Mouse (Mus musculus): ENCODE measurements around the gene Olfr215.
"Not testable (repeated sequence)": the region's sequence is repeated elsewhere in the genome, so short reads cannot be mapped to it uniquely, and the experiment has no call there.

Olfr215 gene

DNA sequence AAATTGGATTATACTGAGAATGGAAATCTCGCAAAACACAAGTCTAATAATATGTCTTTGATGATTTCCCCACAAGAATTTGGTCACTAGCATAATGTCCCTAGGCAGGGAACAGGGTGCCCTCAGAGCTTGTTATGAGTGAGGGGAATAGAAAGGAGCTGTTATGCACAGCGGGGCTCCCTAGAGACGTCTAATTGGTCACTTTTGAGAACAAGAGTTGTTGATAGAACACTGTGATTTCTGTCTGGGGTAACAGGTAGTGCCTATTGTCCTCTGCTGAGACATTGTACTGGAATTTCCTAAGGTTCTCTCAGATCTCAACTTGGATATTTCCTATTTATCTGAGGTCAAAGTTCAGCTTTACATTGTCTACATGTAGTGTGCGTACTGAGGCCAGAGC is at the start of gene Olfr215:
TSS of gene Olfr215 (minus strand) at position 101 of the 400 bp plus-strand sequence.
- DNase-seq (ENCODE audit: low read depth, low spot score), result no peak

DNA sequence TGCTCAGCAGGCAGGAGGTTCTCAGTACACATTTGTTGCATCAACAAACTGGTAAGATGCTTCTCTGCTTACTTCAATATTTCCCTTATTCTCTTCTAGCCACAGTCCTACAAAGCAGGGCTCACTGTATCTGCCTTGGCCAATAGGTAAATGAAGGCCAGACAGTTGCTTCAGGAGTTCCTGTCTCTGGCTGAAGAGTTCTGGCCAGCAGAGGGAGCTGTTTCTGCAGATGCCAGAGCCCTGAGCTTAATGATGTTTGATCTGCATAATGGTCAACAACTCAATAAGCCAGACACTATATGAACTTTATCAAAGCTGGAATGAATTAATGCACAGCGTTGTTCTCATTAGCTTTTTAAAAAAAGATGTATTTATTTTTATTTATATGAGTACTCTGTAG is 48.1 kb upstream of the Olfr215 start:
- DNase-seq (ENCODE audit: low read depth, low spot score), result peak; percentile 70

DNA sequence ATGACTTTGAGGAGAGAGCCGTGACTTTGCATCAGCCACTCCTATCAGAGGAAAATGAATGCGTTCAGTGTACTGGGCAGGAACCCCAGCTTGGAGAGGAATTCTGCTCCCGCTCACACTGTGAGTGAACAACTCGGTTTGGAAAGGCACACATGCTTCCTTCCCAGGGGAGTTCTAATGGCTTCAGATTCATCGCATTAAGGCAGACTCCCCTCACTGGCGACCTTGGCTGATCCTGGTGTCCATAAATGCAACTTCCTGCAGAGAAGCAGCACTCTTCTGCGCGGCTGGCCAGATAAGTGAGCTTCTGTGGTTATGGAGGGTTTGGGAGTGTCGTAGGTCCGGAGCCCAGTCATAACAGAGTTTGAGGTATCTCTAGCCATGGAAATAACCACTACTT is 45.8 kb upstream of the Olfr215 start:
- DNase-seq (ENCODE audit: low read depth, low spot score), result no peak

DNA sequence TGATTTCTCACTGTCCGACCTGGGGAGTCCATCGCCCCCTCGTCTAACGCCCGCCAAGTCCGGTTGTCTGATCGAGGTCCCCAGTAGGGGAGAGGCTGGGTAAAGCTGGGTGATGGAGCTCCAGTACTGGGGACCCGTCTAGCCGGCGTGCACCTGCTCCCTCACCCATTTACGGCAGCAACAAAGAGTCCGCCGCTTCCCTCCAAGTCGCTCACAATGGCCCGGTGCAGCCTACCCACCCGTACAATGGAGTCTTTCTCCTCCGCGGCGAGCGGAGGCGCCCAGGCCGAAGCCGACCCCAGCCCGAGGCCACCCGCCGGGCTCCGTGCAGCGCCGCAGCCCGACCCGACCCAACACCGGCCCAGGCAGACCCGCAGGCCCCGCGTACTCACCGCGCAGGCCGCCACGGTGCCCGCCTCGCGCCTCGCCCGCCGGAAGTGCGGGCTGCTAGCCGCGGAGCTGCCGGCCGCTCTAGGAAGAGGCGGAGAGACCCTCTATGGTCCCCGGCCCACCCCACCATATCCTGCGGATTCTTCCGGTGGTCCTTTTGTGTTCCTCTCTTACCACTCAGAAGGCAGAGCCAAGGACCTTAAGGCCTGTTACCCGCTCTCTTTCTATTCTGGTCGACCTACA is 44.7 kb upstream of the Olfr215 start, which contains the start of gene Zfp422:
TSS of gene Zfp422 (minus strand) at position 461 of the 633 bp plus-strand sequence.
- peak; percentile 83 for DNase-seq (ENCODE audit: low read depth, low spot score)

DNA sequence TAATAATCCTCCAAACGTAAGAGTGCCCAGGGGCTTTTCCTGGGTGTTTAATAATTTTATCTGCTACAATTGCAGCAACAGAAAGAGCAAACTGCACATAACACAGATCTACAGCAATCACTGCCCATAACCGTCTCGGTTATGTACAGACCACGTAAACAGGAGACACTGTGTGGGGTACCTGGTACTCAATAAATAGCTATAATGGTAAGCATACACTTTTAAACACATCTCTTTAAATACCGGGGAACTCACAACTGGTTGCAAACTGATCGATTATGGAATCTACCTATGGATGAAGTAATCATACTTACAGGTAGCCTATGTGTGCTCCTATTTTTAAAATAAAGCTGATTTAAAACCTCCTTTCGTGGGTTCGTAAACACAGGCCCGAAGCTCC is 44.1 kb upstream of the Olfr215 start:
- no peak for DNase-seq (ENCODE audit: low read depth, low spot score)

DNA sequence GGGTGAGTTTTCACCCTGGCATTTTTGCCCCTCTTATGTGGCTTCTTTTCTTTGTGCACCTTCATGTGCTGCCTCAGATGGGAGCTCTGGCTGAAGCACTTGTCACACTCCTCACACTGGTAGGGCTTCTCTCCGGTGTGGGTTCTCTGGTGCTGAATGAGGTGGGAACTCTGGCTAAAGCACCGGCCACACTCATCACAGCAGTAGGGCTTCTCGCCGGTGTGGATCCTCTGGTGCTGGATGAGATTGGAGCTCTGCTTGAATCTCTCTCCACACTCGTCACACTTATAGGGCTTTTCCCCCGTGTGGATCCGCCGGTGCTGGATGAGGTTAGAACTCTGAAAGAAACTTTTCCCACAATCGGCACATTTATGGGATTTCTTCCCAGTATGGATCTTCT is 42.4 kb upstream of the Olfr215 start:
- DNase-seq (ENCODE audit: low read depth, low spot score), result not testable (repeated sequence)

DNA sequence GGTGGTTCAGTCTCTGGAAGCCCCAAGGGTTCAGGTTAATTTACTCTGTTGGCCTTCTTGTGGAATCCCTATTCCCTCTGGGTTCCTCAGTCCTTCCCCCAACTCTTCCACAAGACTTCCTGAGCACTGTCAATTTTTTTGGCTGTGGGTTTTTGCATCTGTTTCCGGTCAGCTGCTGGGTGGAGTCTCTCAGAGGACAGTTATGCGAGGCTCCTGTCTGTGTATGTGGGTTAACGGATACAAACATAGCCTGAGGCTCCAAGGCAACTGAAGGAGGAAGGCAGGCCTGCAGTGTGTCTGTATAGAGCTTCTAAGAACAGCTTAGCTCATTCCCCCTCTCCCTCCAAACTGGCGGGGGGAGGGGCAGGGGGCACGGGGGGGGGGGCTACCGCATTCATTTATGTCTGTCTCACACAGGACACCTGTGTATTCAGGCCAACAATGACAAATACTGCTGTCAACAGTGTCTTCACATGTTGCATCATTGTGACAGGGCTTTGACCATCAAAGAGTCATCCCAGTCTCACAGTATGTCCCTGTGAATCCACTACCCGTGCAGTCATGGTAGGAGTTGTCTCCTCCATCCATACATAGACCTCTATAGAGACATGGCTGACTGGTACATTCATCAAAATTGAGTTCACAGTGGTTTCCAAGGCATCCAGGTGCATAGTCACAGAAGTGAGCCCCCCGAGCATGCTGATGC is 37.5 kb upstream of the Olfr215 start:
- DNase-seq (ENCODE audit: low read depth, low spot score), result no peak

DNA sequence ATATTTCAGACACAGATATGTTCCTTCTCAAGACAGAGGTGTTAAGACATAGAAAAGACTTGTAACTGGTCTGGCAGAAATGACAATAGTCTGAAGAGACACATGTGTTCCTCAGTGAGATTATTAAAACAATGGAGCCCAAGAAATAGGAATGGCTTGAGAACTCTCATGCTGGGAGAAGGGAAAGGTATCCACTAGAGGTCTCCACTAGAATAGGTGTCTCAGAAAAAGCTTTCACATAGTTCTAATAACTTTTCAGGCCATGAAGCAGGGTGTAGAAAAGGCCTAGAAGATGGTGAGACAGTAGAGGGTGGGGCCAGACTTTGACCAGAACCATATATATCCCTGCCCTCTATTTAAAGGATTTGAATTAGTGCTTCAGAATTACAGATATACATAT is 34.1 kb upstream of the Olfr215 start:
- DNase-seq (ENCODE audit: low read depth, low spot score), result no peak

DNA sequence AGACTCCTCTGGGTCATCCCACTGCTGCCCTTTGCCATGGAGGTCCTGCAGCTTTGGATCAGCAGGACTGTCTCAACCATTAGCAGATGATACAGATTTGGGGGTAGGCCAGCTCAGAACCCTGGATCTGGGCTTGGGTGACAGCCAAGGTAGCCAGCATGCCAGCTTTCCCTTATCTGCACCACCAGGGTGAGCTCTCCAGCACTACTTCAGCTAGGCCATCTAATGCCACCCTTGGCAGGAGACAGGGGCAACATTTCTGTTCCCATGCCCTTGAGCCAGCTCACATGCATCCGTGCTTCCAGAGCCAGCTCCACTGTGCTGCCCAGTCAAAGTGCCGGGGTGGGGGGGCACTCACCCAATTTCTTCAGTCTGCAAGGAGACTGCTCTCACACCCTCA is 31.7 kb upstream of the Olfr215 start:
- no peak for DNase-seq (ENCODE audit: low read depth, low spot score)

DNA sequence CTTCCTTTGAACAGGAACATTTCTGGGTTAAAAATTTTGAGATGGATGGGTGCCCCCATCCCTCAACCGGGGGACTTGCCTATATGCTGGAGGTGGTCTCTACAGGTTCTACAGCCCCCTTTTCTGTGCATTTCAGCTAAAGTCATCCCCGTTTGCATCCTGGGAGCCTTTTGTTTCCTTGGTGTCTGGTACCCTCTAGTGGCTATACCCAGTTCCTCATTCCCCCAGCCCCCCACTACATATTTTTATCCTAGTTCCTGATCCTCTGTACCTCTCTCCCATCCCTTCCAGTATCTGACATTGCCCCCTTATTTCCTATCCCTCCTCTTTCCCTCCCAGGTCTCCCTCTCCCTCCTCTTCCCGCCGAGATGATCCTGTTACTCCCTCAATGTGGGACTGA is 23.2 kb upstream of the Olfr215 start:
- no peak for DNase-seq (ENCODE audit: low read depth, low spot score)

DNA sequence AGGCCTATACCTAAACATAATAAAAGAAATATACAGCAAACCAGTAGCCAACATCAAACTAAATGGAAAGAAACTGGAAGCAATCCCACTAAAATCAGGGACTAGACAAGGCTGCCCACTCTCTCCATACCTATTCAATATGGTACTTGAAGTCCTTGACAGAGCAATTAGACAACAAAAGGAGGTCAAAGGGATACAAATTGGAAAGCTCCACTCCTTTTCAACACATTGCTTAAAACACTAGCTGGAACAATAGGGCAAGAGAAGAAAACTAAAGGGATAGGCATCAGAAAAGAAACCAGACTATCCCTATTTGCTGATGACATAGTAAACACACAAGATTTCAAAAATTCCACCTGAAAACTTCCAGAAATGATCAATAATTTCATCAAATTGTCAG is 17.0 kb upstream of the Olfr215 start:
- DNase-seq (ENCODE audit: low read depth, low spot score), result not testable (repeated sequence)

DNA sequence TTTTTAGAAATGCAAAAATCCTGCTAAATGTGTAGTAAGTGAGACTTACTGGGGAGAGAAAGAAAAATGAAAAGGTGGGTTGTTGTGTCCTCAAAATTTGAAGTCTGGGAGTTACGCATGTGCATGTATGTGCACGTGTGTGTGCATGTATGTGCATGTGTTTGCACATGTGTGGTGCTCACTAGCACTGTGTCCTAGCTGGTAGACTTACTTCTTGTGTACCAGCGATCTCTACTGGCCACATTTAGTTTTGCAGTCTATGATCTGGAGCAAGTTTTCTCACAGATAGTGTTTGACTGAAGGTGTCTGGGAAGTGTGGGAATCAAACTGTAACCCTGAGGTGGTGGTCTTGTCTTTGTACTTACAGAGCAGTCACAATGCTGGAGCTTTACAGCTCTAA is 14.2 kb downstream of the Olfr215 start:
- DNase-seq (ENCODE audit: low read depth, low spot score), result peak; percentile 60

DNA sequence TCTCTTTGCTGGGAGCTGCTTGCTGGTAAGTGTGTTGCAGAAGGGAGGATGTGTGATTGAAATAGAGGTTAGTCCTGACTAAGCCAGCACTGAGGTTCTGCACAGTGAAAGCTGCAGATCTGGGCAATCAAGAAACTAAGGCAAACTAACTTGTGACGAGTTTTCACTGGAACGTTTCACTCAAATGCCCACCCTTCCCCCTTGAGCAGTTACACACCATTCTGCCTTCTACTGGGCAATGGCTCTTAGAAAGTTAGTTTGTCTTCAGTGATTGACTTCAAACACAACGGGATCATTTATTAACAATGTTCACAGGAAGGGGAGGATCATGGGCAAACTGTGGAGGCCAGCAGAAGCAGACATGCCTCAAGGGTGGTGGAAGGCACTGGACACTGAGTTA is 29.0 kb downstream of the Olfr215 start:
- no peak for DNase-seq (ENCODE audit: low read depth, low spot score)

DNA sequence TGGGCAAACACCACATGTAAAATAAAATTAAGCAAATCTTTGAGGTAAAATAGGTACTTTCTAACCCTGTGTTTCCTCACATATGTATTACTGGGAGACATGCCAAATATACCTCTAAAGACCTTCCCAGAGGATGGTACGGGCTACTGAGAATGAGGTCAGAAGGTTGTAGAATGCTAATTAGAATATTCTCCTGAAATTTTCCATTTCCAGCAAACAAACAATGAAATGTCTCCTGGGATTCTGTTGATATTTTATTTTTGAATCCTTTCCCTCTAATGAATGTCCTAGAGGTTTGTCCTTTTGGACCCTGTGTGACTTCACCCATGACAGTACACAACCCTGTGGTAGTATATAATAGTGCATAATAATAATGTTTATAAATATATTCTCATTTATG is 30.1 kb downstream of the Olfr215 start, which contains the start of gene Olfr214:
TSS of gene Olfr214 (plus strand) at position 301 of the 400 bp plus-strand sequence.
- DNase-seq (ENCODE audit: low read depth, low spot score), result no peak

DNA sequence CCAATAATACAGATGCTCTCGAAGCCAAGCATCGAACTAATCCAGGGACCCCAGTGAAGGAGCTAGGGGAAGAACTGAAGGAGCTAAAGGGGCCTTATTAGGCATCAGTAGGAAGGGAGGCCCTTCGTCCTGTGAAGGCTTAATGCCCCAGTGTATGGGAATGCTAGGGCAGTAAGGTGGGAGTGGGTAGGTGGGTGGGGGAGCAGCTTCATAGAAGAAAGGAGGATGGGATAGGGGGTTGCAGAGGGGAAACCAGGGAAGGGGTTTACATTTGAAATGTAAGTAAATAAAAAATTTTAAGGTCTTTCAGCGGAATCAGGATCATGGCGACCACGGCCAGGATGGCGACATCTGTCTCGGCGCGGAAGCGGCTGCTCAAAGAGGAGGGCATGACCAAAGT is 33.2 kb downstream of the Olfr215 start, which contains the start of gene Gm5580:
TSS of gene Gm5580 (plus strand) at position 301 of the 400 bp plus-strand sequence.
- DNase-seq (ENCODE audit: low read depth, low spot score), result not testable (repeated sequence)

DNA sequence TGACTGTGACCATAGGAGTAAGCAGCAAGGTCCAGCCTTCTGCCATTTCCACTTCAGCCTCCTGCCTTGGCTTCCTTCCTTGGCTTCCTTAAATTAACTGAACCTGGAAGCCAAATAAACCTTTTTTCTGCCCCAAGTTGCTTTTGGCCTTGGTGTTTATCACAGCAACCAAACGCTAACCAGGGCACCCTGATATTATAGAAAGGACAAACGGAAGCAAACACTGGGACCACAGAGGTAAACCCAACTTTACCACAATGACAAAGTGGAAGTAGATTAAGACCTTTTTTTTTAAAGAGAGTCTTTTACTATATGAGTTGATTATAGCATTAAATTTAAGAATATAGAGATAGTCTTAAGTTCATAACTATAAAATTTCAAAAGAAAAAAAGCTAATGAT is 41.5 kb downstream of the Olfr215 start:
- DNase-seq (ENCODE audit: low read depth, low spot score), result no peak

DNA sequence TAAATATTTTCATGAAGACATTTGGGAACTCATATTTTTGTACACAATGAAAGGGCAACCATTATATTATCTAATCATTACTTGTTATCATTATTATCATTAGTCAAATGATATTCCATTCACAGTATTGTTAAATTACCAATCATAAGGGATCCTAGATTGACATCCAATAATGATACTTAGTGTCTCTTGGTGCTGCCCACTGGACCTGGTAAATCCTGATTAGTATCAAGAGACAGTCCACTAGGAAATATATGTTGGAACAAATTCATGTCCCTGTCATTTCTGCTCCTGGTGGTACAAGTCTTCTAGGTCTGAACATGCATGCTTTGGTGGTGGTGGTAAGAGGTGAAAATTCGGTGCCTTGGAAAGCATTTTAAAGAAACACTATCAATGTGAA is 45.8 kb downstream of the Olfr215 start, which contains the start of gene Olfr213:
TSS of gene Olfr213 (plus strand) at position 301 of the 400 bp plus-strand sequence.
- no peak for DNase-seq (ENCODE audit: low read depth, low spot score)

Data from mesoderm, embryonic 11.5 days (tissue).